Mouse (Mus musculus): ENCODE results near the gene Akt1. TPM values are rescaled to one million over a fixed set of nuclear protein-coding genes. Genes with fewer than 3 reads are reported as not detected.

Akt1 gene
- total and polyA plus RNA-seq, 3 experiments, result 149 to 207 (median 189) TPM

GRCm38 (mm10) chr12:112651778-112652439, 22.8 kb downstream of the Akt1 start:
- DNase-seq, result no peak
- Histone ChIP-seq H3K27me3 (ENCODE audit: control insufficient read depth, insufficient read depth, low read length) (no peaks in the 10 kb centered on the region), H3K4me1 (ENCODE audit: control insufficient read depth, insufficient read depth, low read length) (peaks cover 3% of the 10 kb centered on the region), H3K79me2 (replicated peaks; ENCODE audit: control insufficient read depth, insufficient read depth, low read length) (no peaks in the 10 kb centered on the region), H3K9ac (ENCODE audit: low read depth, low read length) (no peak overlapping the region), H3K4me3 (no peak overlapping the region), H3K27ac (no peak overlapping the region), H3K36me3 (ENCODE audit: control insufficient read depth, insufficient read depth, low read length) (no peaks in the 10 kb centered on the region)
- TF ChIP-seq POLR2A (IDR thresholded peaks at IDR 0.05; ENCODE audit: insufficient read depth, low read depth, low read length), result no peak
- no peak for TF ChIP-seq EP300 (IDR thresholded peaks at IDR 0.05; ENCODE audit: insufficient read depth, low read depth, low read length)
- TF ChIP-seq CTCF (IDR thresholded peaks at IDR 0.05), result no peak
- WGBS, result 70% methylated on average over 5 of the region's 5 CpGs
- intact Hi-C loops (cut with DNase I), result loop anchor here (5.0 to 10.0 kb wide), 2 partner anchors 40 to 193 kb away; no protein-coding TSS in a partner anchor

GRCm38 (mm10) chr12:112648081-112648480, 26.6 kb downstream of the Akt1 start:
- H3K9ac ChIP-seq (ENCODE audit: low read depth, low read length), result no peak overlapping the region
- no peak for DNase-seq
- H3K27me3 ChIP-seq (ENCODE audit: control insufficient read depth, insufficient read depth, low read length), result no peaks in the 10 kb centered on the region
- H3K4me3 ChIP-seq, result no peak overlapping the region
- intact Hi-C loops (cut with DNase I), result no loop called here
- no peaks in the 10 kb centered on the region for H3K36me3 ChIP-seq (ENCODE audit: control insufficient read depth, insufficient read depth, low read length)
- TF ChIP-seq EP300 (IDR thresholded peaks at IDR 0.05; ENCODE audit: insufficient read depth, low read depth, low read length), result no peak
- no peak for TF ChIP-seq POLR2A (IDR thresholded peaks at IDR 0.05; ENCODE audit: insufficient read depth, low read depth, low read length)
- TF ChIP-seq CTCF (IDR thresholded peaks at IDR 0.05), result no peak
- H3K4me1 ChIP-seq (ENCODE audit: control insufficient read depth, insufficient read depth, low read length), result peaks cover 3% of the 10 kb centered on the region
- no peaks in the 10 kb centered on the region for H3K79me2 ChIP-seq (replicated peaks; ENCODE audit: control insufficient read depth, insufficient read depth, low read length)
- WGBS, result 91% methylated on average over 5 of the region's 5 CpGs
- no peak overlapping the region for H3K27ac ChIP-seq

DNA sequence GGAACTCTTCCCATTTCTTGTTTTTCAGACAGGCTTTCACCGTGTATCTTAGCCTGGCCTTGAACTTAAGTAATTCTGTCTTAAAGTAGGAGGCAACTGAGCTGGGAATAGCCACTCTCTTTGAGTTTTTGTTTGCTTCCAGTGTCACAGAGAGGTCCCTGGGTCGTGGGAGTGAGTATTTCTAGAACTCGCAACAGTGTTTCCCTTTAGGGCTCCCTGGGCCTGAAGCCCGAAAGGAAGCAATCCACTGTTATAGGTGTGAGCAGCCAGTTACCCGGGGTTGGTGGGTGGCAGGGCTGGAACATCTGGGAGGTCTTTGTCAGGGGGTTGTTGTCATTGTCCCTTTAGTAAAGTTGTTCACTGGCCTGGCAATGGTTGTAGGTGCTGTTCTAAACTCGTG, 28.5 kb downstream of the Akt1 start:
- H3K4me3 ChIP-seq, result no peak overlapping the region
- intact Hi-C loops (cut with DNase I), result no loop called here
- no peaks in the 10 kb centered on the region for H3K36me3 ChIP-seq (ENCODE audit: control insufficient read depth, insufficient read depth, low read length)
- peaks cover 2% of the 10 kb centered on the region for H3K4me1 ChIP-seq (ENCODE audit: control insufficient read depth, insufficient read depth, low read length)
- DNase-seq, result no peak
- no peaks in the 10 kb centered on the region for H3K79me2 ChIP-seq (replicated peaks; ENCODE audit: control insufficient read depth, insufficient read depth, low read length)
- H3K9ac ChIP-seq (ENCODE audit: low read depth, low read length), result no peak overlapping the region
- WGBS, result 38% methylated on average over 6 of the region's 6 CpGs
- H3K27ac ChIP-seq, result no peak overlapping the region
- no peak for TF ChIP-seq EP300 (IDR thresholded peaks at IDR 0.05; ENCODE audit: insufficient read depth, low read depth, low read length)
- no peak for TF ChIP-seq POLR2A (IDR thresholded peaks at IDR 0.05; ENCODE audit: insufficient read depth, low read depth, low read length)
- no peak for TF ChIP-seq CTCF (IDR thresholded peaks at IDR 0.05)
- no peaks in the 10 kb centered on the region for H3K27me3 ChIP-seq (ENCODE audit: control insufficient read depth, insufficient read depth, low read length)

GRCm38 (mm10) chr12:112644855-112645506, 29.7 kb downstream of the Akt1 start:
- peak overlapping the region; percentile 75 for H3K9ac ChIP-seq (ENCODE audit: low read depth, low read length)
- TF ChIP-seq POLR2A (IDR thresholded peaks at IDR 0.05; ENCODE audit: insufficient read depth, low read depth, low read length), result peak; percentile 79
- TF ChIP-seq EP300 (IDR thresholded peaks at IDR 0.05; ENCODE audit: insufficient read depth, low read depth, low read length), result no peak
- peak overlapping the region; percentile 71 for H3K4me3 ChIP-seq
- no peak for DNase-seq
- peak overlapping the region; percentile 79 for H3K27ac ChIP-seq
- peaks cover 2% of the 10 kb centered on the region for H3K4me1 ChIP-seq (ENCODE audit: control insufficient read depth, insufficient read depth, low read length)
- no peaks in the 10 kb centered on the region for H3K27me3 ChIP-seq (ENCODE audit: control insufficient read depth, insufficient read depth, low read length)
- no peaks in the 10 kb centered on the region for H3K79me2 ChIP-seq (replicated peaks; ENCODE audit: control insufficient read depth, insufficient read depth, low read length)
- H3K36me3 ChIP-seq (ENCODE audit: control insufficient read depth, insufficient read depth, low read length), result no peaks in the 10 kb centered on the region
- intact Hi-C loops (cut with DNase I), result no loop called here
- WGBS, result under 1% methylated on average over 75 of the region's 75 CpGs

GRCm38 (mm10) chr12:112644180-112644854, 30.4 kb downstream of the Akt1 start, which contains the start of gene Siva1:
Siva1 (plus strand) TSS chr12:112644679.
- intact Hi-C loops (cut with DNase I), result no loop called here
- H3K27me3 ChIP-seq (ENCODE audit: control insufficient read depth, insufficient read depth, low read length), result no peaks in the 10 kb centered on the region
- peaks cover 2% of the 10 kb centered on the region for H3K4me1 ChIP-seq (ENCODE audit: control insufficient read depth, insufficient read depth, low read length)
- H3K27ac ChIP-seq, result peak within 1 kb of the TSS; percentile 79
- no peaks in the 10 kb centered on the region for H3K36me3 ChIP-seq (ENCODE audit: control insufficient read depth, insufficient read depth, low read length)
- 0 out of 2 replicates have a peak, but pooled peaks have one; percentile 7 for TF ChIP-seq POLR2A (IDR thresholded peaks at IDR 0.05; ENCODE audit: insufficient read depth, low read depth, low read length)
- TF ChIP-seq CTCF (IDR thresholded peaks at IDR 0.05), result no peak
- TF ChIP-seq EP300 (IDR thresholded peaks at IDR 0.05; ENCODE audit: insufficient read depth, low read depth, low read length), result 0 out of 2 replicates have a peak, but pooled peaks have one; percentile 5
- 2% methylated on average over 46 of the region's 46 CpGs for WGBS
- H3K4me3 ChIP-seq, result peak within 1 kb of the TSS; percentile 71
- DNase-seq, result peak; percentile 98 to 99
- peak within 1 kb of the TSS; percentile 75 for H3K9ac ChIP-seq (ENCODE audit: low read depth, low read length)
- H3K79me2 ChIP-seq (replicated peaks; ENCODE audit: control insufficient read depth, insufficient read depth, low read length), result no peaks in the 10 kb centered on the region
